Mouse (Mus musculus) forelimb bud, embryonic 11.5 days (tissue): ENCODE data around the gene Gm8890.
"Not testable (repeated sequence)": the region's sequence is repeated elsewhere in the genome, so short reads cannot be mapped to it uniquely, and the experiment has no call there.

Source experiments
- DNase-seq: peaks from one replicate; pipeline ENCODE4 v3.0.0-alpha.2; 2012; ENCODE audit warnings: low read depth, low spot score

Gene Gm8890

GRCm38 (mm10) chr5:11255733-11256132 lies at the start of gene Gm8890:
Gene Gm8890, plus strand, starts transcription at chr5:11256033.
- DNase-seq, result not testable (repeated sequence)

DNA sequence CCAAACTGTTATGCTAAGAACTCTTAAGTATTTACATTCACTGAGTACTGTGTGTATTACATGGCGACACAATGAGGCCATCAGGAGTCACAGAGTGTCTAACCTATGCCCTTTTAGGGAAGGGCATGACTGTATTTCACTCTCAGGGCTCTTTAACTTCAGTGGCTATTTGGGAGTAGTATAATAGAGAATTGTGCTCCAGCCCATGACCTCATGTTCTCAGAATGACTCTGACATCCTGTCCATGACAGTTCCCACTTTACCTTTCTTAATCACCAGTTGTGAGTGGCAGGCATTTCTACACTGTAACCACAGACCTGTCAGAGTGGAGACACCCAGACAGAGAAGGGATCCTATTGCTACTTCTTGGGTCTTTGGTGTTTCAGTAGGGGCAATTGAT lies 388 bp downstream of the Gm8890 start:
- DNase-seq, result not testable (repeated sequence)
